Mouse (Mus musculus): ENCODE measurements around the gene Adamts15. TPM values are rescaled to one million over a fixed set of nuclear protein-coding genes. Genes with fewer than 3 reads are reported as not detected.

Gene Adamts15
- total RNA-seq, 1 experiment = 2.0 TPM

DNA sequence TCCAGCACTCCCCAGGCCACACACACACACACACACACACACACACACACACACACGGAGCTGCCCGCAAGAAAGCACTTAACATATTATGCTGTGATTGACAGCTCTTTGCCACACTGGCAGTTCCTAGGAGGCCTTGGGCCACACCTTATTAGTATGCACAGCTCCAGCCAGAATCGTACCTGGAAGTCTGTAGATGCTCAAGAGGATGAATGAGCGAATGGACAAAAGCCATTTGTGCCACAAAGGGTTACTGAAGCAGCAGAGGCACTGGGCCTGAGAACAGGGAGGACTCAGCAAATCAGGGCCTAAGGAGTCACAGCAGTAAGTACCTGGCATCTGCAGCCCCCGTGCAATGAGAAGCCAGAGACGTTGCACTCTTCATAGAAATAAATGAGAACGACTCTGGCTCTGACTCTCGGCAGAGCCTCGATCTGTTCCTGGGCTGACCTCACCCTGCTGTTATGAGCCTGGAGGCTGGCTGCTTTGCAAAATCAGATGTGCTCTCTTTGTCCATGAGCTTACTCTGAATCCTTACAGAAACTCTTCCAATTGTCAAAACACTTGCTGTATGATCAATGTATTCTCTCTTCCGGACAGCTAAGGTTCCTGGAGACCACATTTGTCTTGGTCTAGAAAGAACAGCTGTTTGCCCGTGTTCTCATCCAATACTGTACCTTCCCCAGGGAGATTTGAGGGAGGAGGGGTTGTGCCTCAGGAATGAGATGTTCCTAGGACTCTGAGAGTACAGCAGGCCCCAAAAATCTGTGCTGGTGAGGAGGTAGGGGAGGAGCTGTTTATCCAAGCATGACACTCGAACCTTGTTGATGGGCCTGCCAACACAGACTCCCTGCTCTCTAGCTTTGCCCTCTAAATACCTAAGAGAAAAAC is 3.5 kb downstream of the Adamts15 start:
- Histone ChIP-seq H3K36me3 (ENCODE audit: control insufficient read depth, insufficient read depth, low read length, poor library complexity, severe bottlenecking) (no peaks in the 10 kb centered on the region), H3K9ac (ENCODE audit: insufficient read depth, low read depth, low read length, poor library complexity, severe bottlenecking) (no peak overlapping the region)

DNA sequence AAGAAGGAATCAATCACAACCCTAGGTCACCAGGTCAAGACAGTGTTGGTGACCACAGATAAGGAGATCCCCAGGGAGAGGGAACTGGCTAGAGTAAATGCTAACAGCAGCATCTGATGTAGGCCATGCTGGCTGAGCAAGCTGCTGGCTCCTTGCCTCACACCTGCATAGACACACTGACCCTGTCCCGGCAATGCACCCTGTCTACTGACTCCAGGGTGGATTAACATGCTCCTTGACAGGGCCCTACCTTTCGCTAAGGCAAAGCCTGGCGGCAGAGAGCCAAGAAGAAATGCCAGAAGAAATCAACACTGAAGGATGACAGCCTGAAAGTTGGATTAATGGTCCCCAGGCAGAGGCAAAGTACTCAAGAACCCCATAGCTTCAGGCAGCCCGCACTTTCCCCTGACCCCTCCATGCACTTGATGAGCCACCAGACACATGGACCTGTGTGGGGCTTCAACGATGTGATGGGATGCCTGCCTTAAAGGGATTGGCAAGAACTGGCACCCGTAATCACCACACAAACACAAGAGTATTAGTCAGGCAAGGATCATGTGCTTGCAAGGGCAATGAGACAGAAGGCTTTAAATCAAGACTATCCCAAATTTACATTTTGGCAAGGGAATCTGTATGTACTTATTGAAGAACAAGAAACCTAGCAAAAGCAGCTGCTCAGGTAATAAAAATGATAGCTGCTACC is 5.8 kb downstream of the Adamts15 start:
- in situ Hi-C loops (cut with MboI; ENCODE audit: low sequenced_read_pairs in 2 of 2, unreplicated experiment in 2 of 2) = loop anchor here in 1 of 2 experiments (10.0 kb wide), 1 partner anchor 362 kb away; no protein-coding TSS in a partner anchor

More for the DNA sequence above, 3.5 kb downstream of the Adamts15 start:
- DNase-seq (ENCODE audit: low read depth, low spot score) = no peak
- no peaks in the 10 kb centered on the region for H3K9me3 ChIP-seq (ENCODE audit: control insufficient read depth, insufficient read depth, low read depth, low read length)
- H3K4me1 ChIP-seq (ENCODE audit: control insufficient read depth in 2 of 2, insufficient read depth in 2 of 2, low read length in 2 of 2, poor library complexity in 1 of 2) = peaks cover 0 to 3% of the 10 kb centered on the region in 2 experiments; a peak in 1 of 4 replicates
- no peak overlapping the region for H3K4me3 ChIP-seq (ENCODE audit: insufficient read depth in 1 of 2, low read depth in 1 of 2, low read length in 2 of 2, poor library complexity in 1 of 2, severe bottlenecking in 1 of 2)
- TF ChIP-seq MAFK (IDR thresholded peaks at IDR 0.05; ENCODE audit: insufficient read depth, low read depth, low read length) = no peak
- TF ChIP-seq CHD2 (IDR thresholded peaks at IDR 0.05; ENCODE audit: low read depth, low read length) = no peak
- TF ChIP-seq ZC3H11A (IDR thresholded peaks at IDR 0.05; ENCODE audit: borderline replicate concordance, low read depth, low read length) = no peak
- TF ChIP-seq ZNF384 (IDR thresholded peaks at IDR 0.05; ENCODE audit: low read depth, low read length) = no peak
- no peak for TF ChIP-seq HCFC1 (IDR thresholded peaks at IDR 0.05; ENCODE audit: borderline replicate concordance, insufficient read depth, low read length)
- in situ Hi-C loops (cut with MboI; ENCODE audit: low sequenced_read_pairs in 2 of 2, unreplicated experiment in 2 of 2) = loop anchor here in 1 of 2 experiments (10.0 kb wide), 1 partner anchor 364 kb away; no protein-coding TSS in a partner anchor
- H3K27ac ChIP-seq (ENCODE audit: insufficient read depth, low read depth, low read length, poor library complexity, severe bottlenecking) = no peak overlapping the region

DNA sequence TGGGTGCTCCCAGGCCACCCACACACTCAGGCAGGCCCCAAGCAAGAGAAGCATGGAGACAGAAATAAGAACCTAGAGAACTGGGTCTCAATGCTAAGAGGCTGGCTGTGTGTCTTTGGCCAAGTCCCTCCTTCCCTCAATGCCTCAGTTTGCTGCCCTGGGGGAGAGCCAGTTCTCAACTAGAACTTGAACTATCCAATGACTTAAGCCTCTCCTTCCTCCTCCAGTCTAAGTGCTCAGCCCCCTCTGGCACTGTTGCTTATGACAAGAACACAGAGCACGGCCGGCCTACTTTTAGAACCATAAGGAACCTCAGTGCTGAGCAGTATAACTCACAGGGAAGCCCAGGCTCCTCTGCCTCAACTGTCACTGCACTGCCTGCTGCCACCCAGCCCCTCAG is 8.0 kb downstream of the Adamts15 start:
- Histone ChIP-seq H3K36me3 (ENCODE audit: control insufficient read depth, insufficient read depth, low read length, poor library complexity, severe bottlenecking) (no peaks in the 10 kb centered on the region), H3K4me3 (ENCODE audit: insufficient read depth in 1 of 2, low read depth in 1 of 2, low read length in 2 of 2, poor library complexity in 1 of 2, severe bottlenecking in 1 of 2) (no peak overlapping the region), H3K9ac (ENCODE audit: insufficient read depth, low read depth, low read length, poor library complexity, severe bottlenecking) (no peak overlapping the region), H3K9me3 (ENCODE audit: control insufficient read depth, insufficient read depth, low read depth, low read length) (no peaks in the 10 kb centered on the region), H3K4me1 (ENCODE audit: control insufficient read depth in 2 of 2, insufficient read depth in 2 of 2, low read length in 2 of 2, poor library complexity in 1 of 2) (no peaks in the 10 kb centered on the region), H3K27ac (ENCODE audit: insufficient read depth, low read depth, low read length, poor library complexity, severe bottlenecking) (no peak overlapping the region)
- TF ChIP-seq ZC3H11A (IDR thresholded peaks at IDR 0.05; ENCODE audit: borderline replicate concordance, low read depth, low read length) (no peak), MAFK (IDR thresholded peaks at IDR 0.05; ENCODE audit: insufficient read depth, low read depth, low read length) (no peak), HCFC1 (IDR thresholded peaks at IDR 0.05; ENCODE audit: borderline replicate concordance, insufficient read depth, low read length) (no peak), ZNF384 (IDR thresholded peaks at IDR 0.05; ENCODE audit: low read depth, low read length) (no peak), CHD2 (IDR thresholded peaks at IDR 0.05; ENCODE audit: low read depth, low read length) (no peak)
- in situ Hi-C loops (cut with MboI; ENCODE audit: low sequenced_read_pairs in 2 of 2, unreplicated experiment in 2 of 2) = loop anchor here in 1 of 2 experiments (10.0 kb wide), 1 partner anchor 359 kb away; no protein-coding TSS in a partner anchor
- DNase-seq (ENCODE audit: low read depth, low spot score) = no peak

More for the DNA sequence above, 5.8 kb downstream of the Adamts15 start:
- Histone ChIP-seq H3K4me1 (ENCODE audit: control insufficient read depth in 2 of 2, insufficient read depth in 2 of 2, low read length in 2 of 2, poor library complexity in 1 of 2) (peaks cover 0 to 3% of the 10 kb centered on the region in 2 experiments; a peak in 1 of 4 replicates), H3K9ac (ENCODE audit: insufficient read depth, low read depth, low read length, poor library complexity, severe bottlenecking) (no peak overlapping the region), H3K4me3 (ENCODE audit: insufficient read depth in 1 of 2, low read depth in 1 of 2, low read length in 2 of 2, poor library complexity in 1 of 2, severe bottlenecking in 1 of 2) (no peak overlapping the region), H3K9me3 (ENCODE audit: control insufficient read depth, insufficient read depth, low read depth, low read length) (no peaks in the 10 kb centered on the region), H3K36me3 (ENCODE audit: control insufficient read depth, insufficient read depth, low read length, poor library complexity, severe bottlenecking) (no peaks in the 10 kb centered on the region), H3K27ac (ENCODE audit: insufficient read depth, low read depth, low read length, poor library complexity, severe bottlenecking) (no peak overlapping the region)
- TF ChIP-seq ZC3H11A (IDR thresholded peaks at IDR 0.05; ENCODE audit: borderline replicate concordance, low read depth, low read length) (no peak), HCFC1 (IDR thresholded peaks at IDR 0.05; ENCODE audit: borderline replicate concordance, insufficient read depth, low read length) (no peak), MAFK (IDR thresholded peaks at IDR 0.05; ENCODE audit: insufficient read depth, low read depth, low read length) (no peak), CHD2 (IDR thresholded peaks at IDR 0.05; ENCODE audit: low read depth, low read length) (no peak), ZNF384 (IDR thresholded peaks at IDR 0.05; ENCODE audit: low read depth, low read length) (no peak)
- DNase-seq (ENCODE audit: low read depth, low spot score) = no peak

DNA sequence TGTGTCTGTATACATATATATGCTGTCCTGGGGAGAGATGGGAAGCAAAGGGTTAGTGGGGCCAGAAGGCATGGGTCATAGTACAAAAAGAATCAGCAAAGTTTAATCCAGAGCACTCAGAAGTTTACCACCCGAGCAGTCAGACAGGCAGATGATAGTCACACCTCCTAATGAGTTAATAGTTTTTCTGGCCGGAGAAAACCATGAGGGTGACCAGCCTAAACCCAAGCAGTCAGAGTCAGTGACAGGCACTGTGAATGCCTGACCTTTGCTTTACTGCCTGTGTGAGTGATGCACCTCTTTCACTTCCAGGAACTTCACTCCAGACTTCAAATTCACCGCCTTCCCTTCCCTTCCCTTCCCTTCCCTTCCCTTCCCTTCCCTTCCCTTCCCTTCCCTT is 8.8 kb downstream of the Adamts15 start:
- no peaks in the 10 kb centered on the region for H3K9me3 ChIP-seq (ENCODE audit: control insufficient read depth, insufficient read depth, low read depth, low read length)
- no peak overlapping the region for H3K9ac ChIP-seq (ENCODE audit: insufficient read depth, low read depth, low read length, poor library complexity, severe bottlenecking)
- no peak overlapping the region for H3K27ac ChIP-seq (ENCODE audit: insufficient read depth, low read depth, low read length, poor library complexity, severe bottlenecking)
- in situ Hi-C loops (cut with MboI; ENCODE audit: low sequenced_read_pairs in 2 of 2, unreplicated experiment in 2 of 2) = loop anchor here in 1 of 2 experiments (10.0 kb wide), 1 partner anchor 359 kb away; no protein-coding TSS in a partner anchor
- TF ChIP-seq HCFC1 (IDR thresholded peaks at IDR 0.05; ENCODE audit: borderline replicate concordance, insufficient read depth, low read length) = no peak
- no peak for TF ChIP-seq ZC3H11A (IDR thresholded peaks at IDR 0.05; ENCODE audit: borderline replicate concordance, low read depth, low read length)
- no peak for TF ChIP-seq MAFK (IDR thresholded peaks at IDR 0.05; ENCODE audit: insufficient read depth, low read depth, low read length)
- TF ChIP-seq CHD2 (IDR thresholded peaks at IDR 0.05; ENCODE audit: low read depth, low read length) = no peak
- TF ChIP-seq ZNF384 (IDR thresholded peaks at IDR 0.05; ENCODE audit: low read depth, low read length) = no peak
- no peak for DNase-seq (ENCODE audit: low read depth, low spot score)
- H3K36me3 ChIP-seq (ENCODE audit: control insufficient read depth, insufficient read depth, low read length, poor library complexity, severe bottlenecking) = no peaks in the 10 kb centered on the region
- H3K4me1 ChIP-seq (ENCODE audit: control insufficient read depth in 2 of 2, insufficient read depth in 2 of 2, low read length in 2 of 2, poor library complexity in 1 of 2) = no peaks in the 10 kb centered on the region
- H3K4me3 ChIP-seq (ENCODE audit: insufficient read depth in 1 of 2, low read depth in 1 of 2, low read length in 2 of 2, poor library complexity in 1 of 2, severe bottlenecking in 1 of 2) = no peak overlapping the region

All from ES-E14 (cell line).